Mouse (Mus musculus) E14TG2a.4 (cell line): ENCODE data around the gene Max.

Experiments used
- H3K27me3 ChIP-seq: 2 replicates; pipeline ENCODE4 v1.6.1; 2014; ENCODE audit warnings: low read length, control low read depth; ENCODE audit not compliant: insufficient read depth
- H3K36me3 ChIP-seq: 2 replicates; pipeline ENCODE4 v1.6.1; 2014; ENCODE audit warnings: low read length, control low read depth; ENCODE audit not compliant: insufficient read depth
- H3K4me1 ChIP-seq: replicated peaks from 2 replicates; pipeline ENCODE4 v1.6.1; 2014; ENCODE audit warnings: low read depth, low read length, control low read depth
- H3K4me3 ChIP-seq: replicated peaks from 2 replicates; pipeline ENCODE4 v1.5.1; 2014; ENCODE audit warnings: mild to moderate bottlenecking, low read length
- H3K9me3 ChIP-seq: 2 replicates; pipeline ENCODE4 v1.6.1; 2014; ENCODE audit warnings: low read length, control low read depth
- CTCF ChIP-seq: conservative IDR thresholded peaks from 2 replicates; pipeline ENCODE4 v1.5.1; 2014; ENCODE audit warnings: low read length
- NANOG ChIP-seq: IDR thresholded peaks from 2 replicates; pipeline ENCODE4 v1.6.1; 2014; ENCODE audit warnings: borderline replicate concordance, low read length, mixed read lengths
- POU5F1 ChIP-seq: IDR thresholded peaks from 2 replicates; pipeline ENCODE4 v1.6.1; 2014; ENCODE audit warnings: low read length, borderline replicate concordance

Max gene

DNA sequence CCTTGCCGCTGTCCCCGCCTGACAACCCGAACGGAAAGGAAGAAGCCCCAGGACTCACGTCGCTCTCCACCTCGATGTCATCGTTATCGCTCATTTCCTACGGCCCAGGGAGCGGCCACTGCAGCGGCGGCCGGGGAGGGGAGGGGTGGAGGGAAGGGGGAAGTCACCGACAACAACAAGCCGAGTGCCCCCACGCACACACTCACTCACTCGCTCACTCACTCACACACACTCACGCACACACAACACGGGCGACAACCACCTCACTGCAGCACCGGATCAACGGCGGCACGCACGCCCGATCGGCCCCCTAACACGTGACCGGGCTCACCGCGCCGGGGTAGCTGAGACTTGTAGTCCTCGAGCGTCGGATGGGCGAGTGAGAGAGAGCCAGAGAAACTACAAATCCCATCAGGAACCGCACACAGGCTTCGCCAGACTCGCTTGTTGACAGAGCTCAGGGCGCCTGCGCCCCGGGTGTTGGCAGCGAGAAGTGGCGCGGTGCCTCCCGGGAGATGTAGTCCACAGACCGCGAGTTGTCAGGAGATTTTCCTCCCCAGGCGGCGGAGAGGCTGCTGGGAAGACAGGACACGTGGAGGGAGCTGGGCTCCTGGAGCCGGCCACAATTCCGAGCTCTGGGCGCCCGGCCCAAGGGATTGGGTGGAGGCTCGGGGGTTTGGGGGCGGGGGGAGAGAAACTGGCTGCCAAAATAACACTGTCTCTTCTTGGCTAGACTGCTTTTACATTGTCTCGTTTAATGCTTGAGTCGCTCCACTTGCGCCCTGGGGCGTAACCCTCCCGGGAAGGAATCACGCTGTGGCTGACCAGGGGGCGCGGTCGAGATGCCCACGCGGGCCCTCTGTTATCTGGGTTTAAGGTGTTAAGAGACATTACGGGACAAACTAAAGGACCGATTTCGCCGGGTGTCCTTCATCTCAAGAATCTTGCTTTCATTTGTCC, at the start of gene Max:
TSS of gene Max (minus strand) at position 270 of the 960 bp plus-strand sequence.
- TF ChIP-seq POU5F1: no peak
- no peak for TF ChIP-seq NANOG
- no peak for TF ChIP-seq CTCF
- Histone ChIP-seq H3K4me1 (peaks cover 75% of the 10 kb centered on the region), H3K4me3 (peak within 1 kb of the TSS; percentile 100), H3K9me3 (no peaks in the 10 kb centered on the region), H3K27me3 (no peaks in the 10 kb centered on the region), H3K36me3 (peaks cover 38% of the 10 kb centered on the region)

DNA sequence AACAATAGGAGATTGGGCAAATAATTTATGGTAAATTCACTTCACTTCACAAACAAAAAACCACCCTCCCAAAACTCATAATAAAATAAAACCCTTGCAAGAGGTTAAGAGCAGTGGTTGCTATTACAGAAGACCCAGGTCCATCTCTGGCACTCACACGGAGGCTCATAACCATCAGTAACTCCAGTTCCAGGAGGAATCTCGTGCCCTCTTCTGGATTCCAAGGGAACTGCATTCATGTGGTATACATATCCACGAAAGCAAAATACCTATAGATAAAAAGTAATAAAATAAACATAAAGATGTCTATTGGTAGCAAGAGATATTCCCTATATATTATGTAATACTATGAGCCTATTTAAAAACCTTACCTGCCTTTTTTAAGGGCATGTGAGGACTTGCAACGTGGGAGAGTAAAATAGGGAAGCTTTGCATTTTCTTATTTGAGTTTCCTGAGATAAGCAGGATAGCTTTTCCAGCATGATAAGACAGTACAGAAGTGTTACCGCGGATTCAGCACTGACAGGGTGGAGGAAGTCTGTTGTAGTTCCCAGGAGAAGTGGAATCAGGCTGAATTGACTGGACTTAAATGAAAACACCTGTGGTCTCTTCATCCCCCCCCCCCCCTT, 49.2 kb upstream of the Max start:
- Histone ChIP-seq H3K27me3 (no peaks in the 10 kb centered on the region), H3K36me3 (no peaks in the 10 kb centered on the region), H3K4me3 (no peak overlapping the region), H3K9me3 (no peaks in the 10 kb centered on the region), H3K4me1 (peaks cover 3% of the 10 kb centered on the region; the same call in 1 of the 2 replicates)
- no peak for TF ChIP-seq POU5F1
- TF ChIP-seq CTCF: peak; percentile 55

DNA sequence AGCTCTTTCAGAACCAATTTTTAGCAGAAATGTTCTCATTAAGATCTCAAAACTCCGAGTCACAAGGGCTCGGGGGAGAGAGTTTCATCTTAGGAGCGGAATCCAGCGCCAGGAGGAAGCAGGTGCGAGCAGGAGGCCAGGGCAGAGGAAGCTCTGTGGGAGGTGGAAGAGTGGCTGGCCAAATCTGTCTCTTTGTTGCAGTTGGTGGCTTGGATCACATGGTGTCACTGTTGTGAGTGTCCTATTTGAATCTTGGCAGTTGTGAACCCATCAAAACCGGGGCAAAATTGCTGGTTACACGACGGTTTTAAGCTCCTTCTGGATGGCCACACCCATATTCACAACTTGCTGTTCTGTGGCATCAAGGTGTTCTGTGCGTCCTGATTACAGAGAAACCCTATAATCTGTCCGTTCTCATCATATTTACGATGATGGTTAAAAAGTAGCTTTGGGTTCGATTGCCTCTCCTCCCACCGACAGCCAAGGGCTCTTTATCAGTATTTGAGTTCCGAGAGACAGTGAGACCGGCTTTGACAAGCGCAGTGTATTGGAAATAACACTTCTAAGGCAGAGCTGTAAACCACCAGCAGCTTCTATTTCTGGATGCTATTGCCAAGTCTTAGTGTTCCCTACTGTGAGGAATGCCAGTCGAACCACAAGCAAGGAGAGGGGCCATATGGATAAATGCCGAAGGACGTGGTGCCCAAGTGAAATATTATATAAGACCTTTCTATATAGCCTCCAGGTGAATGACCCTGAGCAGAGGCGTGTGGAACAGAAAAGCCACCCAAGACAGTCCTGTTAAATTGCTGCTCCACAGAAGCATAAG, 47.4 kb upstream of the Max start:
- Histone ChIP-seq H3K4me3 (no peak overlapping the region), H3K27me3 (no peaks in the 10 kb centered on the region), H3K36me3 (no peaks in the 10 kb centered on the region), H3K4me1 (peaks cover 3% of the 10 kb centered on the region; the same call in 1 of the 2 replicates), H3K9me3 (no peaks in the 10 kb centered on the region)
- TF ChIP-seq CTCF: no peak
- no peak for TF ChIP-seq NANOG
- no peak for TF ChIP-seq POU5F1

DNA sequence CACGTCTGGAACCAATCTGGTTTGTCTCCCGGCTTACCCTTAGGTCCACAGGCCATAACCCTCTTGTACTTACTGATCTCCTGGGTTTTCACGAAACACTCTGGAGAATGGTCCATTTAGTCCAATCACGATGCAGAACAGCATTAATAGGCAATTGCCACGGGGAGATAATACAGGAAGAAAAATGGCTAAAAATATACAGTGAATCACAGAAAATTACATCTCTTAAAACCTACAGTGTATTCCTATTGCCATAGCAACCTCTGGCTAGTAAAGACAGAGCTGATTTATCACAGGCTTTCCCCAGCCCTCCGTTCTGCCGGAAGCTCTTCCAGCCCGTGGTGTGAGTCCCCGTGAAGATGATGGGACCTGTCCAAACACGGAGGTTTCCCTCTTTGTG, 42.9 kb upstream of the Max start:
- H3K4me3 ChIP-seq: no peak overlapping the region
- peaks cover 10% of the 10 kb centered on the region for H3K4me1 ChIP-seq
- no peaks in the 10 kb centered on the region for H3K36me3 ChIP-seq
- no peaks in the 10 kb centered on the region for H3K27me3 ChIP-seq
- no peaks in the 10 kb centered on the region for H3K9me3 ChIP-seq
- TF ChIP-seq NANOG: no peak
- no peak for TF ChIP-seq CTCF
- no peak for TF ChIP-seq POU5F1

DNA sequence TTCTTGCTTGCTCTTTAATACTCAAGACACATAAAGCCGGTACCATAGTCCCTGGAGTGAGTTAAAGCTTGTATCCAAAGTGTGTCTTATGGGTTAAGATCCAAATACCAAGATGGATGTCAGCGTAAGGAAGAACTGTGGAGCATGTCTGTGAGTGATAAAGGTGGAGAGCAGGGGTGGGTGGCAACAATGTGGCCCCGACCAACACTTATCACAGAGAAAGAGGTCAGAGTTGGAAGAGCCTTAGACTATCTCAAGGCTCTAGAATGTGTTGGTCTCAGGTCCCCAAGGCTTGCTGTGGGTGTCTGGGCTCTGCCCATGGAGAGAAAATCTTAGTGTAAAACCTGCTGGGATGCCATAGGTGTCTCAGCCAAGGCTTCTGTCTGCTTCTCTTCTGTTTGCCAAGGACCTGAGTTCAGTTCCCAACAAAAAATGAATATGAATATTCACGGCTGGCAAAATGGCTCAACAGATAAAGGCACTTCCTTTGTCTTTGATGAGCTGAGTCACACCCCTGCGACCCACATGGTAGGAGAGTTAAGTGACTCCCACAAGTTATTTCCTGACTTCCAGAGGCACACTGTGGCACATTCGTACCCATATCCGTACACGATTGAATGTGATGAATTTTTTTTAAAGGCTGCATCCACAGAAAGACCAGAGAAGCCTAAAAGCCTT, 40.7 kb upstream of the Max start:
- H3K4me3 ChIP-seq: no peak overlapping the region
- TF ChIP-seq POU5F1: no peak
- TF ChIP-seq CTCF: no peak
- no peak for TF ChIP-seq NANOG
- H3K4me1 ChIP-seq: peaks cover 19% of the 10 kb centered on the region
- H3K27me3 ChIP-seq: no peaks in the 10 kb centered on the region
- no peaks in the 10 kb centered on the region for H3K36me3 ChIP-seq
- no peaks in the 10 kb centered on the region for H3K9me3 ChIP-seq

DNA sequence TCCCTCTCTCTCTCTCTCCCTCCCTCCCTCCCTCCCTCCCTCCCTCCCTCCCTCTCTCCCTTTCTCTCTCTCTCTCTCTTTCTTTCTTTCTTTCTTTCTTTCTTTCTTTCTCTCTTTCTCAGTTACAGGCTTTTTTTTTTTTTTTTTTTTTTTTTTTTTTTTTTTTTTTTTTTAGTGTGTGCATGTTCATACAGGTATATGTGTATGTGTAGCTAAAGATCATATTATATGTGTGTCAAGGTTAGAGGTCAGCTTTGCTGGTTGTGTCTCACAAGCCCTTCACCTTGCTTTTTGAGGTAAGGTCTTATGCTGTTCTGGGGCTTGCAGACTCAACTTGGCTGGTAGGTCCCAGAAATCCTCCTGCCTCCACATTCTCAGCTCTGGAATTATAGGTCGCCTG, 39.3 kb upstream of the Max start:
- H3K9me3 ChIP-seq: no peaks in the 10 kb centered on the region
- H3K27me3 ChIP-seq: no peaks in the 10 kb centered on the region

DNA sequence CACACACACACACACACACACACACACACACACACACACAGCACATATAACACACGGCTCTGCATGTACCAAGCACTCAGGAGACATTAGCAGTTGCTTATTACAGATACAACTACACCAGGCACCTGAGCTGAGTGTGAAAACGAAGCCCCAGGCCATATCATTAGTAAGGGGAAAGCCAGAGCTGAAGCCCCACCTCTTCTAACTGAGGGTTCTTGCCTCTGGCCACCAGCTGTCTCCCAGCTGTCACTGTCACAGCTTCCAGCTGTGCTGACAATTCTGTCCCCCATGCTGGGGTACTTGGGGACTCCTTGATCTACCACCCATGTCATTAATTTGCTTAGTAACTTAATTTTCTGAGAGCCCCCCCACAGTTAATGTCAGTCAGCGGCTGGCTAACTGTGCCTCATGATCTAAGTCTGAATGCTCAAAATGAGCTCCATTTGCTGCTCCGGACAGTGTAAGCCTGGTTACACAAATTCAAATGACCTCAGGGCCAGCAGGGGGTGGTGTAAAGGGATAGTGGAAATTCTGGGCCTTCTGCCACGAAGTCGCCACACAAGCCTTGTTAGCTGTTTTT, 38.8 kb upstream of the Max start:
- Histone ChIP-seq H3K36me3 (no peaks in the 10 kb centered on the region), H3K4me3 (no peak overlapping the region), H3K4me1 (peaks cover 22% of the 10 kb centered on the region), H3K27me3 (no peaks in the 10 kb centered on the region), H3K9me3 (no peaks in the 10 kb centered on the region)
- no peak for TF ChIP-seq NANOG
- TF ChIP-seq CTCF: no peak
- TF ChIP-seq POU5F1: no peak

More for the DNA sequence above, 39.3 kb upstream of the Max start:
- TF ChIP-seq CTCF (no peak), POU5F1 (no peak), NANOG (no peak)
- H3K36me3 ChIP-seq: no peaks in the 10 kb centered on the region
- no peak overlapping the region for H3K4me3 ChIP-seq
- H3K4me1 ChIP-seq: peaks cover 22% of the 10 kb centered on the region

DNA sequence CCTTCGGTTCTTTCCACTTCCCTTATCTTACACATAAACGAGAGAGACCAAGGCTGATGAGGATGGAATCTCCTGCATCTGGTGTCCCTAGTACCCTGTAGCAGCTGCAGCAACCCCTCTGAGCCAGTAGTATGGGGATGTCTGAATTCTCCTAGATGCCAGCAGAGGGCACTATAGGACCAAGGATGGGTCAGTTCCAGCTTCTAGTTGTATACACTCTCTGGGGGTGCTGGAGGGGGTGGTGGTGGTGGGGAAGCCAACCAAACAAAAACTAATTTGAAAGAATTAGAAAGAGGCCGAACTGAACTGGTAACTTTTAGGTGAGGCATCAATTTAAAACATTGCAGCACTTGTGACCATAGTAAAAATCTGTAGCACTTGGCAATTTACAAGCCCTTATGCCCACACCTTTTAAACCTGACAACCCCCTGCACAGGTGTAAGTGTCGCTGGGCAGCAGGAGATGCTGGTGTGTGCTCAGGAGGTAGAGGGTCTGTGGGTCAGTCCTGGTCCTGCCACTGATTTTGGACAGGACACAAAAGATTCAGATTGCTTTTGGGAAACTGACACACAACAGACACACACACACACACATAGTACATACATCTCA, 38.2 kb upstream of the Max start:
- no peaks in the 10 kb centered on the region for H3K36me3 ChIP-seq
- no peaks in the 10 kb centered on the region for H3K27me3 ChIP-seq
- peaks cover 22% of the 10 kb centered on the region for H3K4me1 ChIP-seq
- TF ChIP-seq POU5F1 (no peak), CTCF (peak; percentile 40; the same call in 1 of the 2 replicates)
- H3K4me3 ChIP-seq: no peak overlapping the region
- H3K9me3 ChIP-seq: no peaks in the 10 kb centered on the region
